Mouse (Mus musculus): ENCODE measurements around the gene Trio. TPM values are rescaled to one million over a fixed set of nuclear protein-coding genes. Genes with fewer than 3 reads are reported as not detected.

Trio gene
- total and polyA plus RNA-seq, 2 experiments from 2014 or later: 21.9 to 214 TPM

DNA sequence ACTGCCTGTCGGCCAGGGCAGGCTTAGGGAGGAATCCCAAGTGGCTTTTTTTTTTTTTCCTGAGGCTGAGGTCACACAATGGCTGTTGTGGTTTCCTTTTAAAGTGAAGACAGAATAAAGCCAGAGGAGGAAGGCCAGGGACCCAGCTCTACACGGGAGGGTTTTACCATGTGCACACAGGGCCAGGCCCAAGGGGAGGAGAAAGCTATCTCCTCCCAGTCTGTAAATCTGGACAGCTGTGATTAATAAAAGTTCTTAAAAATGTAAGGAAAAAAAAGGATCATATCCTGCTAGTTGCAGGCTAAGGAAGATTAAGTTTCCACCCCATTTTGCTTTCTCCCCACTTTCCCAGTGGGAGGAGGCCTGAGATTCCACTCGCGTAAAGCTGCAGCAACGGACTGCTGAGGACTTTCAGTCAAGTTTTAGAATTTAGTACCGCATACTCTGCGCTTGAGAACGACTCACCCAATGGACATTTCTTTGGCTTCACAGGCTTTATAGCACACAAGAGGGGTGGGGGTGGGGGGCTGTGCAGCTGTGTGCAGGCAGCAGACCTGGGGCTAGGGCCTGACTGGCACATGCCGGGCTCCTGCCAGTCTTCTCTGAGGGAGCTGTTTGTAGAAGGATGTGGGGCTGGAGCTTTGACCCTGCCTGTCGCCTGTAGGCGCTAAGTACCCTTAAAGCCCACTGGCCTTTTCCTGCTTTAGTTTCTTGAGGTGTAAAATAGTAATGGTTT, 248.0 kb downstream of the Trio start:
- 26% methylated on average over 11 of the region's 11 CpGs for WGBS

DNA sequence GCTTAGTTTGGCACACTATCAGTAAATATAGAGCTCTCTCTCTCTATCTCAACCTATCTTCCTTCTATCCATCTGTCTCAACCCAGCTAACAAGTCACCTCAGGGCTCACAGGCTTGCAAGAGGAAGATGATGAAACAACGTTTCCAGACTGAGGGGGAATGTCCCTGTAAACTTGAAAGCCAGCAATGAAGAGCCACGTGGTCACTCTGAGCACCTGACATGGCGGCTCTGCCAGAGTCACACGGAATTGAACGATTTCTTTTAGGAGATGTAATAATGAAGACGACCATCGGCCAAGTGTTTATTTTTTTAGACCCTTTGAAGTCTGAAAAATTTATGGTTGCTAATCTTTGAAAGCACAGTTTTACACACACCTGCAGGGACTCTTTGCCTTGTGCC, 251.2 kb downstream of the Trio start:
- no peaks in the 10 kb centered on the region for H3K27me3 ChIP-seq (ENCODE audit: insufficient read depth, low read length)
- H3K36me3 ChIP-seq (ENCODE audit: insufficient read depth): peaks cover 33% of the 10 kb centered on the region
- DNase-seq: no peak
- WGBS: 86% methylated on average over 7 of the region's 7 CpGs
- H3K4me1 ChIP-seq (ENCODE audit: insufficient read depth): peaks cover 16% of the 10 kb centered on the region
- no peak overlapping the region for H3K27ac ChIP-seq (ENCODE audit: low read depth, low read length)
- no peak for TF ChIP-seq CTCF (IDR thresholded peaks at IDR 0.05; ENCODE audit: low read depth)
- H3K9me3 ChIP-seq (ENCODE audit: low read length): no peaks in the 10 kb centered on the region
- no peak overlapping the region for H3K4me2 ChIP-seq (ENCODE audit: low read depth)
- ATAC-seq: no peak
- H3K4me3 ChIP-seq (ENCODE audit: low read depth, low read length): no peak overlapping the region
- no peak overlapping the region for H3K9ac ChIP-seq

More for the DNA sequence above, 248.0 kb downstream of the Trio start:
- DNase-seq (no peak), ATAC-seq (no peak)
- Histone ChIP-seq H3K4me2 (ENCODE audit: low read depth) (no peak overlapping the region), H3K27me3 (ENCODE audit: insufficient read depth, low read length) (no peaks in the 10 kb centered on the region), H3K9me3 (ENCODE audit: low read length) (no peaks in the 10 kb centered on the region), H3K36me3 (ENCODE audit: insufficient read depth) (peaks cover 12% of the 10 kb centered on the region), H3K9ac (no peak overlapping the region), H3K4me1 (ENCODE audit: insufficient read depth) (peaks cover 27% of the 10 kb centered on the region), H3K4me3 (ENCODE audit: low read depth, low read length) (no peak overlapping the region), H3K27ac (ENCODE audit: low read depth, low read length) (0 out of 2 replicates have a peak overlapping the region, but pooled peaks have one; percentile 1)
- TF ChIP-seq CTCF (IDR thresholded peaks at IDR 0.05; ENCODE audit: low read depth): no peak

DNA sequence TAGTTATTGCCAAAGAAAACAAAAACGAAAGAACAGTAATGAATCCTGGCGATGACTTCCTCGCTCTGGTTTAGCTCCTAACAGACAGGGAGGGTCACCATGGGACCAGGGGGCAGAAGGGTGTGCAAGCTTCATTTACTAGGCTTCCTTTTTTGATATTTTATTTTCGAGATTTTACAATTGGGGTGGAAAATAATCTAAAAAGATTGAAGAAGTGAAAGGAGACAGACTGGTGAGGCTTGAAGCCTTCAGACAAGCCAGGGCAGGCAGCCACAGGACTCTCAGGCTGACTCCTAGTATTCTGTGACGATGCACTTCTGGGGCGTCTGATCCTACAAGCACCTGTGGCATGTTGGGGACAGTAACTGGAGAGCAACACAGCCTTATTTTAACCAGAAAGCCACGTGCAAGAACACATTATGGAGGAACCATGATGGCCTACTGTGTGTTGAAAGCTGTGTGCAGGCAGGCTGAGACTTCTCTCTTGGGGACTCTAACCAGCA, 253.5 kb downstream of the Trio start:
- Histone ChIP-seq H3K9me3 (ENCODE audit: low read length) (no peaks in the 10 kb centered on the region), H3K27ac (ENCODE audit: low read depth, low read length) (no peak overlapping the region), H3K4me2 (ENCODE audit: low read depth) (no peak overlapping the region), H3K36me3 (ENCODE audit: insufficient read depth) (peaks cover 55% of the 10 kb centered on the region), H3K4me1 (ENCODE audit: insufficient read depth) (no peaks in the 10 kb centered on the region), H3K4me3 (ENCODE audit: low read depth, low read length) (no peak overlapping the region), H3K9ac (no peak overlapping the region), H3K27me3 (ENCODE audit: insufficient read depth, low read length) (no peaks in the 10 kb centered on the region)
- no peak for TF ChIP-seq CTCF (IDR thresholded peaks at IDR 0.05; ENCODE audit: low read depth)
- WGBS: 83% methylated on average over 7 of the region's 7 CpGs
- no peak for ATAC-seq
- no peak for DNase-seq

DNA sequence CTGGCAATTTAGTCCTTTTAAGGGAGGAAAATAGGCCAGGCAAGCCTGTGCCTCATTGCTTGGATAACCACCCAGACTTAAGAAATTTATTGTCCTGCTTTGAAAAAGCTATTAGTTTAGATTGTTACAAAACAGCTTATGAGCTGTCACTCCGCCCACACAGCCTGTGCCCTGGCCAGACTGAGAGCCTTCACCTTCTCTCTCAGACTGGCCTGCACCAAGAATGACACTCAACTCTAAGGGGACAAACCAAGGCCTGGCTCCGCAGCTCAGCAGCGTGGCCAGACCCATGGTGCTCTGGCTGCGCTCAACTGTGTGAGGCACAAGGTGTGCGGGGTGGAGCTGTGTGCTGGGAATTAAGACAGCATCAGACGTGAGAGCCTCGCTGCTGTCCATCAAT, 254.1 kb downstream of the Trio start:
- DNase-seq (no peak), ATAC-seq (no peak)
- H3K9ac ChIP-seq: no peak overlapping the region
- H3K4me1 ChIP-seq (ENCODE audit: insufficient read depth): no peaks in the 10 kb centered on the region
- no peaks in the 10 kb centered on the region for H3K27me3 ChIP-seq (ENCODE audit: insufficient read depth, low read length)
- no peaks in the 10 kb centered on the region for H3K9me3 ChIP-seq (ENCODE audit: low read length)
- no peak overlapping the region for H3K4me2 ChIP-seq (ENCODE audit: low read depth)
- H3K27ac ChIP-seq (ENCODE audit: low read depth, low read length): no peak overlapping the region
- H3K36me3 ChIP-seq (ENCODE audit: insufficient read depth): peaks cover 59% of the 10 kb centered on the region
- TF ChIP-seq CTCF (IDR thresholded peaks at IDR 0.05; ENCODE audit: low read depth): no peak
- H3K4me3 ChIP-seq (ENCODE audit: low read depth, low read length): no peak overlapping the region
- 75% methylated on average over 7 of the region's 7 CpGs for WGBS

DNA sequence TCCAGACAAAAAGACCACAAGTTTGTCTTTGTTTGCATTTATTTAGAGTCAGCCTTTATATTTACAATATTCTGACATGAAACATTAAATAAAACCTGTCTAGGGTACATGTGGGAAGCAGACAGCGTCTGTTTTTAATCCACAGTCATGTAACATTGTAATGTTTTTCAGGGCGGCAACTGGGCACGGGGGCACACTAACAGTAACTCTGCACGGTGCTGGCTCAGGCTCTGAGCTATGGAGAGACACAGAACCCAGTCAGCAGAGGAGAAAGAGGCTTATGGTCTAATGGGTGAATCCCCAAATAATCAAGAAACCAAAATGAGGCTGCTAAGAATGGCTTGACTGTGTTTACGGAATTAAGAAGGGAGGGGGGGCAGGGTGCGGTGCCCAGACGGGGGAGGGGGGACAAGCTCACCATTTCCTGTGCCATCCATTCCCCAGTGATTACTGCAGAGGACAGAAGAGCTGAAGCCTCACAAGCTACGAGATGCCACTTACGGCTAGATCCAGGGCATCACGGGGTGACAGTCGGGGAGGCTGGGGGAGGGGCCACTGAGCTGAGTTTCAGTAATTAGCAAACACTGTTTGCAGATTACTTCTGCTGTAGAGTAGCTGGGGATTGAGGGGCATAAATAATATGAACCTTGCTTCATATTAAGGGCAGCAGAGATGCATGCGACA, 255.0 kb downstream of the Trio start:
- H3K27ac ChIP-seq (ENCODE audit: low read depth, low read length): no peak overlapping the region
- no peak overlapping the region for H3K4me2 ChIP-seq (ENCODE audit: low read depth)
- H3K9ac ChIP-seq: no peak overlapping the region
- 28% methylated on average over 12 of the region's 12 CpGs for WGBS
- DNase-seq (no peak), ATAC-seq (peak; percentile 46)
- H3K36me3 ChIP-seq (ENCODE audit: insufficient read depth): peaks cover 66% of the 10 kb centered on the region
- H3K9me3 ChIP-seq (ENCODE audit: low read length): no peaks in the 10 kb centered on the region
- TF ChIP-seq CTCF (IDR thresholded peaks at IDR 0.05; ENCODE audit: low read depth): no peak
- H3K27me3 ChIP-seq (ENCODE audit: insufficient read depth, low read length): no peaks in the 10 kb centered on the region
- no peak overlapping the region for H3K4me3 ChIP-seq (ENCODE audit: low read depth, low read length)
- no peaks in the 10 kb centered on the region for H3K4me1 ChIP-seq (ENCODE audit: insufficient read depth)

DNA sequence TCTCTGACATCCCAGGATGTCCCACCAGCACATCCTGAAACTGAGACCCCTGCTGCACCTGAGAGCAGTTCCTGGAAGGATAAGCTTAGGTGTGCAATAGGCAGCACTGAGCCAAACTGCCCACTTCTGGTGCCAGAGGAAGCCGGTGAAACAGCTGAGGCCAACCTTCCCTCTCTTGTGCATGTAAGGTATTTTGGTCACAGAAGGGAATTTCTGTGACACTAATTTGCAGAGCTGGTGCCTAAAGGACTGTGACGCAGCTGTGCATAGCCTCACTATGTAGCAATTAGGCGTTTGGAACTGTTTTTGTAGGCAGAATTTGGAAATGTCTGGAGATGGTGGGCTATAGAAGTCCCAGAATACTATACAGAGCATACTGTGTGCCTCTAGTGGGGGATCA, 264.2 kb downstream of the Trio start:
- Histone ChIP-seq H3K27ac (ENCODE audit: low read depth, low read length) (peak overlapping the region; percentile 24; the same call in 1 of the 2 replicates), H3K4me2 (ENCODE audit: low read depth) (no peak overlapping the region), H3K4me1 (ENCODE audit: insufficient read depth) (peaks cover 3% of the 10 kb centered on the region; the same call in 1 of the 2 replicates), H3K4me3 (ENCODE audit: low read depth, low read length) (no peak overlapping the region), H3K36me3 (ENCODE audit: insufficient read depth) (peaks cover 55% of the 10 kb centered on the region), H3K27me3 (ENCODE audit: insufficient read depth, low read length) (no peaks in the 10 kb centered on the region), H3K9ac (0 out of 2 replicates have a peak overlapping the region, but pooled peaks have one; percentile 14), H3K9me3 (ENCODE audit: low read length) (no peaks in the 10 kb centered on the region)
- TF ChIP-seq CTCF (IDR thresholded peaks at IDR 0.05; ENCODE audit: low read depth): no peak
- ATAC-seq: peak; percentile 38; the same call in 1 of the 2 replicates
- WGBS: 77% methylated on average over 3 of the region's 3 CpGs
- no peak for DNase-seq

DNA sequence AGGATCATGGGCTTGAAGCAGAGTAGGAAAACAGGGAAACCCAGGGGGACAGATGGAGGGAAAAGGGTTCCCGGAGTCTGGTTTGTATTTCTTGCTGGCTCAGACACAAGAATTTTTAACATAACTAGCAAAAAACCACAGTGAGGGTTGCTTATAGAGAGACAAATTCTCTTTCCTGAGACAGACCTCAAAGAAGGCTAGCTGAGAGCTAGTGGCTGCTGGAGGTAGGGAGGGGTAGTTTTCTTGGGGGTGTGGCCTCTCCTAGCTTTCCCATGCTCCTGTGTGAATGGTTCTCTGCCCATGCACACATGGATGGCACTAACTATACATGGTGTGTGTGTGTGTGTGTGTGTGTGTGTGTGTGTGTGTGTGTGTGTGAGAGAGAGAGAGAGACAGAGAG, 265.0 kb downstream of the Trio start:
- DNase-seq (no peak), ATAC-seq (peak; percentile 44)
- Histone ChIP-seq H3K4me3 (ENCODE audit: low read depth, low read length) (no peak overlapping the region), H3K36me3 (ENCODE audit: insufficient read depth) (peaks cover 55% of the 10 kb centered on the region), H3K27me3 (ENCODE audit: insufficient read depth, low read length) (no peaks in the 10 kb centered on the region), H3K4me2 (ENCODE audit: low read depth) (no peak overlapping the region), H3K9me3 (ENCODE audit: low read length) (no peaks in the 10 kb centered on the region), H3K27ac (ENCODE audit: low read depth, low read length) (peak overlapping the region; percentile 42; the same call in 1 of the 2 replicates), H3K4me1 (ENCODE audit: insufficient read depth) (peaks cover 3% of the 10 kb centered on the region; the same call in 1 of the 2 replicates), H3K9ac (no peak overlapping the region)
- WGBS: 38% methylated on average over 1 of the region's 1 CpGs
- TF ChIP-seq CTCF (IDR thresholded peaks at IDR 0.05; ENCODE audit: low read depth): no peak
